Mouse (Mus musculus) kidney, adult 8-10 months (tissue): ENCODE measurements at regions not wholly inside any gene's neighbourhood (a gene's known extent, or its start where the extent isn't known, plus 50 kb on each side); places are given as distances from the start of the nearest gene placed in this dataset.
A peak's percentile ranks its signal among the peaks of the same experiment; 100 is the strongest.

Source experiments
- DNase-seq, 2 experiments: peaks; one replicate each; pipeline ENCODE4 v3.0.0; 2022

- no peak for DNase-seq
These were observed 56.0 kb downstream of the Foxf2 start for GRCm38 (mm10) chr13:31681571-31681970.

DNA sequence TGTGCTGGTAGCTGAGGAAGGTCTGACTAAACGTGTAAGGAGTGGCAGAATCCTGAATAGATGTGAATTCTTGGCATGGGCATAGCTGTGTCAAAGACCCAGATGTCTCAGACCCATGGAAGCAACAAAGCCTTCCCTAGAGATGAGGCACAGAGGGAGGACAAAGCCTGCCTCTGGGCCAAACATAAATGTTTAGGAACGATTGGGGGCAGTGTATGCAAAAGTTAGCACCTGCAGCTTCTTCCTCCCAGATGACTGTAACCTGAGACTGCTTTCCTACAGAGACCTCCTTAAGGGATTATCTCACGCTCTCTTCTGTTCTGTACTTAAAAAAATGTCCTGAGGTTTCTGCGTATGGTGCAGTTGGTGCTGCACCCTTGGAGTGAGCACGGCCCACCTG lies 57.7 kb downstream of the Foxf2 start:
- DNase-seq: no peak

DNA sequence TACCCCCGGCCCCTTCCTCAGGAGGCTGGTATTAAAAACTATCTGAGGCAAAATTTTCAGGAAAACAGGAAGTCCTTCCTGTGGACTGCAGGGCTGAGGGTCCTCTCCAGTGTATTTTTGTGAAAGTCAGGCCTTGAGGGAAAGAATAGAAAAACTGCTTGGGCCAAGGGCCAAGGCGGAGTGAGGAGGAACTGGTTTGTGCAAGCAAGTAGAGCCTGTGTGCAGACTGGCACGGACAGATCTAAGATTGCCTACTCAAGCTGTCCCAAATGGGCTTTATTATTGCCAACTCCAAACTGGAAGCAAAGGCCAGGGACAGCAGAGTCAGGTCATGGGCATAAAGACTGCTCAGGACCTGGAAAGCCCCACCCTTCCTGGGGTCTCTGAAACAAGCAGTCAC lies 62.9 kb downstream of the Foxf2 start:
- DNase-seq: no peak

- DNase-seq: peak in 1 of 2 experiments; percentile 36
These were observed 63.7 kb downstream of the Foxf2 start for GRCm38 (mm10) chr13:31689317-31689716.

DNA sequence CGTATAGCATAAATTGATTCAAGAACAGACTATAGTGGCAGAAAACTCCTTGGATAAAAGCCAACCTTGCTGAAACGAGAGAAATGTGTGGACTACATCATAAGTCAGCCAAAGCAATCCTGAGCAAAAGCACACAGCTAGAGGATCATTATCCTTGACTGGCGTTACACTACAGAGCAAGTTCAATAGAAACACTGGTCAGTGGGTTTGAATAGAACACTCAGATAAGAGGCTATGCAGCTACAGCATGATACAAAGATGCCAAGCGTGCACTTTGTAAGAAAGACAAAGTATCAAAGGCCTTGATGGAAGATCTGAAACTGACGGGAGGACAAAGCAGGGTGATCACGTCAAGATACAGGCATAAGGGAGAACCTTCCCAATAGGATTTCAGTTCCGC lies 70.1 kb downstream of the Foxf2 start:
- DNase-seq: no peak

- DNase-seq: no peak
These were observed 78.6 kb downstream of the Foxf2 start for GRCm38 (mm10) chr13:31704199-31704598.

- no peak for DNase-seq
These were observed 79.8 kb downstream of the Foxf2 start for GRCm38 (mm10) chr13:31705406-31705805.

- no peak for DNase-seq
These were observed 85.1 kb downstream of the Foxf2 start for GRCm38 (mm10) chr13:31710681-31711080.

DNA sequence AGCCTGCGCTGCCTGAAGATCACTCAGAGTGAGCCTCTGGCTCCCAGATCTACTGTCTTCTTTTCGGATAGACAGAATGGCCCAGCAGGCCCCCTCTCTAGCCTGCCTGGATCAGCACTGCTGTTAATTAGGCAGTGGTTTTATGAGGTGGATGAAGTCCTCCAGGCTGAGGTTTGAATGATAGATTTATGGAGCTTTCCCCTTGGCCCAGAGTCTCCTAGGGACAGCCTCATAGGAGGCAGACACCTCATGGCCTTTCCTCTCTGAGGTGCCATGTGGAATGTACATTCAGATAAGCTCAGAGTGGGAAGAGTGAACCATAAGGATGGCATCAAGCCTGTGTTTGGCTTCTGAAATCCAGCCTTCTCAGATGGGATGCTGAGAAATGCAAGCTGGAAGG lies 90.1 kb downstream of the Foxf2 start:
- no peak for DNase-seq

GRCm38 (mm10) chr13:31716771-31717170 lies 89.7 kb upstream of the Foxc1 start:
- no peak for DNase-seq

- DNase-seq: no peak
These were observed 85.7 kb upstream of the Foxc1 start for GRCm38 (mm10) chr13:31720731-31721130.

DNA sequence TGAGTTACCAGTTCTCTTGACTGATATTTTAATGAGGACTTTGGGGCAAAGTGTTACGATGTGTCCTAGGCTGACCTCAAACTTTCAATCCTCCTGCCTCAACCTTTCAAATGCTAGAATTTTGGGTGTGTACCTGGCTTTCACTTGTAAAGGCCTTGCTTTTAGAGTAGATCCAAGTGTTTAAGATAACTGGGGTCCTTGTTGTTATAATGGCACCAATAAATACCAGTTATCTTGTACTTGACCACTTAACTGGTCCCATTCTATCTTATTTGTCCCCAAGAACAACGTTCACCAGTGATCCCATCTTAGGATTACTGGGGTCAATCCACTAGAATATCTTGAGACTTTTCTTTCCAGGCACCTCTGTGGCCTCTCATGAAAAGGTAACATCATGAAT lies 77.6 kb upstream of the Foxc1 start:
- DNase-seq: no peak

- DNase-seq: no peak
These were observed 60.2 kb upstream of the Foxc1 start for GRCm38 (mm10) chr13:31746276-31746675.
